8 mouse cellular contexts compared by ENCODE assay signal in the genomic region with DNA sequence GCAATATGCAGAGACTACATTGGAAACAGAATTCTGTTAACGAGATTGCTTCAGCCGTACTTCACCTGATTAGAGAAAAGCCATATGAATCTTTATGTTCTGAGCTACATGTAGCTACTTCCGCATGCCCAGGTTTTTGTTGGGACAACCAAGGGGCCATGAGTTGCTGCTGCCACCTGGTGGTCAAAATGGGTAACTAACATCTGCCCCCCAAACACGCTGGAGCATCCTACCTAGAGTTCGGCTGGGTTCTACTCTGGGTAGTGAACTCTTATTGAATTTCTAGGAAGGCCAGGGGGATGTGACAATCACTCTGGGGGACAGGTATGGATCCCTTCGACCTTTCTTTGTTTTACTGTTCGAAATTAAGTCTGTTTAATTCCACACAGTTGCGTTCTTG. TPM values are rescaled to one million over a fixed set of nuclear protein-coding genes. Genes with fewer than 3 reads are reported as not detected.
A peak's percentile ranks its signal among the peaks of the same experiment; 100 is the strongest.
DNase-seq lines count a peak whose midpoint lies in the region; ATAC-seq lines count a peak whose summit lies in the region.

No protein-coding gene starts in this region.

- no peaks in the 10 kb centered on the region for H3K4me1 ChIP-seq in midbrain, embryonic 11.5 days (ENCODE audit: control insufficient read depth, insufficient read depth, low read length)
- no peaks in the 10 kb centered on the region for H3K4me1 ChIP-seq in midbrain, embryonic 15.5 days
- H3K4me1 ChIP-seq in intestine, embryonic 15.5 days (replicated peaks): no peaks in the 10 kb centered on the region

- H3K36me3 ChIP-seq in midbrain, embryonic 11.5 days (ENCODE audit: control insufficient read depth, insufficient read depth, low read length): no peaks in the 10 kb centered on the region
- no peaks in the 10 kb centered on the region for H3K36me3 ChIP-seq in midbrain, embryonic 15.5 days (replicated peaks)
- no peaks in the 10 kb centered on the region for H3K36me3 ChIP-seq in intestine, embryonic 15.5 days

- H3K27me3 ChIP-seq in midbrain, embryonic 11.5 days (ENCODE audit: control insufficient read depth, insufficient read depth, low read length): no peaks in the 10 kb centered on the region
- H3K27me3 ChIP-seq in midbrain, embryonic 15.5 days (replicated peaks): no peaks in the 10 kb centered on the region
- no peaks in the 10 kb centered on the region for H3K27me3 ChIP-seq in intestine, embryonic 15.5 days (replicated peaks)

- 33% methylated on average over 8 of the region's 8 CpGs for WGBS in midbrain, embryonic 11.5 days
- 22% methylated on average over 8 of the region's 8 CpGs for WGBS in midbrain, embryonic 15.5 days
- WGBS in intestine, embryonic 15.5 days: 20% methylated on average over 8 of the region's 8 CpGs

- H3K9ac ChIP-seq in midbrain, embryonic 11.5 days (ENCODE audit: low read length): no peak overlapping the region
- no peak overlapping the region for H3K9ac ChIP-seq in midbrain, embryonic 15.5 days
- no peak overlapping the region for H3K9ac ChIP-seq in intestine, embryonic 15.5 days

- no peak overlapping the region for H3K27ac ChIP-seq in midbrain, embryonic 11.5 days (ENCODE audit: low read depth, low read length)
- no peak overlapping the region for H3K27ac ChIP-seq in midbrain, embryonic 15.5 days
- H3K27ac ChIP-seq in intestine, embryonic 15.5 days: no peak overlapping the region

- ATAC-seq in midbrain, embryonic 11.5 days (ENCODE audit: low FRiP score): no peak
- no peak for ATAC-seq in midbrain, embryonic 15.5 days (replicated peaks)
- peak; percentile 58; the same call in 1 of the 2 replicates for ATAC-seq in intestine, embryonic 15.5 days

- H3K4me3 ChIP-seq in midbrain, embryonic 11.5 days (ENCODE audit: low read depth, low read length): no peak overlapping the region
- no peak overlapping the region for H3K4me3 ChIP-seq in midbrain, embryonic 15.5 days
- no peak overlapping the region for H3K4me3 ChIP-seq in intestine, embryonic 15.5 days (replicated peaks)

- no peak overlapping the region for H3K4me2 ChIP-seq in midbrain, embryonic 11.5 days
- H3K4me2 ChIP-seq in midbrain, embryonic 15.5 days: no peak overlapping the region
- no peak overlapping the region for H3K4me2 ChIP-seq in intestine, embryonic 15.5 days (replicated peaks)

- DNase-seq in midbrain, embryonic 11.5 days (ENCODE audit: low spot score, missing footprints): peak; percentile 99
- peak; percentile 84 for DNase-seq in cerebellum, postnatal 14 days
- DNase-seq in frontal cortex, postnatal 36 days (ENCODE audit: low spot score in 2 of 2): peak; percentile 81 to 84
- peak; percentile 62 to 67 for DNase-seq in left cerebral cortex, postnatal 10 days (ENCODE audit: extremely low spot score in 1 of 2, low spot score in 2 of 2)
- peak; percentile 22 to 60 for DNase-seq in monocyte, adult 2 months (ENCODE audit: low read depth in 1 of 2, low spot score in 2 of 2)
- peak; percentile 40 to 57 for DNase-seq in spleen, postnatal 36 days (ENCODE audit: low spot score in 2 of 2)

- intact Hi-C loops in left cerebral cortex, postnatal 10 days (cut with DNase I): loop anchor here (2.0 kb wide), 1 partner anchor 150 kb away; no protein-coding TSS in a partner anchor

- no peaks in the 10 kb centered on the region for H3K9me3 ChIP-seq in midbrain, embryonic 11.5 days (ENCODE audit: control insufficient read depth, low read length)
- H3K9me3 ChIP-seq in midbrain, embryonic 15.5 days: no peaks in the 10 kb centered on the region
- no peaks in the 10 kb centered on the region for H3K9me3 ChIP-seq in intestine, embryonic 15.5 days

RNA-seq across cellular contexts. Expression of a gene that starts 25.8 kb away (rescaled TPM):
- polyA plus RNA-seq in midbrain, embryonic 11.5 days (2014; fragmentation: Nextera tagmentation; extraction: Ambion mirVana): 6.0 and 6.2 TPM in 2 replicates
- 5.6 and 5.9 TPM in 2 replicates for polyA plus RNA-seq in midbrain, embryonic 15.5 days (2015; fragmentation: Nextera tagmentation; extraction: Ambion mirVana)
- polyA plus RNA-seq in intestine, embryonic 15.5 days (2015; fragmentation: Nextera tagmentation; extraction: Ambion mirVana): 8.0 and 8.5 TPM in 2 replicates
- total RNA-seq in left cerebral cortex, postnatal 10 days (2021): 10 to 100 TPM; 27.3 to 28.0 TPM

Comparison
In these comparisons a context has a peak if more than half of its experiments do, and no peak if none do; other contexts are left out.
1. DNase-seq: peak in every context shown above with its lines; median percentile 99 in midbrain, embryonic 11.5 days; 84 in cerebellum, postnatal 14 days; 82 in frontal cortex, postnatal 36 days; 64 in left cerebral cortex, postnatal 10 days; 48 in spleen, postnatal 36 days; 41 in monocyte, adult 2 months.